Mouse (Mus musculus): ENCODE data around the gene Crybb3.

Gene Crybb3

DNA sequence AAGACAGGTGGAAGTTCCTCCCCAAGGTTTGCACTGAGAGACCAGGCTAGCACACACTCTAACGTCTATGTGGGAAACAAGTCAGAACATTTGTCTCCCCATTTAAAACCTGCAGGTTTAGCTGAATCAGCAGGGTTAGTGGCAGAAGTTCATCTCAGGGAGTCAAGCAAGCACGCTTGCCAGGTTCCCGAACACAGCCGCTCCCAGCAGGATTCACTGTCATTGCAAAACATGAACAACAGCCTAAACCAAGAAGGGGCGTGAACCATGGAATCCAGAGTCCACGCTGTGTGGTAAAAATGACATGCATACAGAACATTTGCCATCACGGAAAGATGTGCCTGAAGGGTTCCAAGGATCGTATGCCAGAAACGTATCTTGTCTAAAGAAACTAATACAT lies 23.7 kb upstream of the Crybb3 start:
- no peak for DNase-seq (ENCODE audit: extremely low read depth, low read depth)

DNA sequence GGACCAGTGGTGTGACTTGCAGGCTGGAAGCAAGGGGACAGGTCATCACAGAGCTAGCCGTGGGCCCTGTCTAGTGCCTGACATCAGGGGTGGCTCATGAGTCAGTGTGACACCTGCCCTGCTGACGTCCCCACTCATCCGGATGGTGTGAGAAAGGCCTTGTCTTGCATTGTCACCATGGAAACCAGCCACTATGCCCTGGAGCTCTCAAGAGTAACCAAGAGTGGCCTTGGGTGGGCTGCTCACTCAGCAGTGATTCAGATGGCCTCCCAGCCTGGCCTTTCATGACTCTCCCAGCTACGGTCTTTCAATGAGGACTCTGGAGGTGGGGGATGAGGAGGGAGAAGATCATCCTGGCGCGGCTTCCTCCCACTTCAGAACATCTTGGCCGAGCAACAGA lies 21.1 kb upstream of the Crybb3 start:
- DNase-seq (ENCODE audit: extremely low read depth, low read depth): no peak

DNA sequence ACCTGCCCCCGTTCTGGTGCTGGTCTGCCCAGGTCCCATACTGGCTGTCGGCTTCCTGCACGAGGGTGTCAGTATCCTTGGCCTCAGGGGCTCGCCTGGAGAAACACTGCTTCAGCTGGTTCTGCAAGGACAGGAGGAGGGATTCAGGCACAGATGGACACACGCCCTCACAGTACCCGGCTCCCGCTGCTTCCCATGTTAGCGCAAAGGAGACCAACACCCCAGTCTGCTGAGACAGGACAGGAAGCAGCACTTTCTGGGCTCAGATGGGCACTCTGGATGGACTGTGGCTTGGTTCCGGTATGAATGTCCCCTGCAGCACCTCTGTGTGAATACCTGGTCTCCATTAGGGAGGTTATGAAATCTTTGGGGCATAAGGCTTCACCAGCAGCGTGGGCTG lies 20.1 kb upstream of the Crybb3 start:
- no peak for DNase-seq (ENCODE audit: extremely low read depth, low read depth)

DNA sequence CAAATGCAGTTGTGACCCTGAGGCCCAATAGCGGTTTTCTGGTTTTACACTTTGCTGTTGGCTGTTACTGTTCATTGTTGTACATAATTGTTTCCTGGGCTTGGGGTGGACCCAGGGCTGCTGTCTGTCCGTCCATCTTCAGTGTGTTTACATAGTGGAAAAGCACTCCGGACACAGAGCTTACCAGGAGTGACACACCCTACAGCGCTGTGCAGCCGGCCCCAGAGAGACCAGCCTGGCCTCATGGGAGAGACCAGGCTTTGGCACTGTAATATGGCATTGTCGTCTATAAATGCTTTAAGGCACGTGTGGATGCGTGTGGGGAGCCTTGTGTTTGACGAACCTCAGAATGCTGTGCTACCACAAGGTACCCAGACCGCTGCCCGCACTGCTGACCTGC lies 19.0 kb upstream of the Crybb3 start:
- DNase-seq (ENCODE audit: extremely low read depth, low read depth): no peak

DNA sequence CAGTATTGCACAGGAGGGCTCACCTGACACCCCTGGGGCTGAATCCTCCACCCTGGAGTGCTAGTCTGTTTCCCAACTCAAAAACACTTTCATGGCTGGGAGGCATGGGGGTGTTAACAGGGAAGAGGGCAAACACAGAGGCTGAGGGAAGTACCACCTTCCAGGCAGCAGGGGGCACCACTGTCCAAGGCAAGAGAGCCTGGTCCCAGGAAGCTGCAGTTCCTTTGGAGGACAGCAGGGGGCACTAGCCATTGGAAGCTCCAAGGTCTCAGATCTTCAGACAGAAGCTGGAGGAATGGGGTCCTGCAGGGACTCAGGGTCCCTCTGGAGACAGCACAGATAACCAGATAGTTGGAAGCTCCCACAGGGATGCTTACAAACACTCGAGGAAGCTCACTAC lies 18.2 kb upstream of the Crybb3 start:
- no peak for DNase-seq (ENCODE audit: extremely low read depth, low read depth)

DNA sequence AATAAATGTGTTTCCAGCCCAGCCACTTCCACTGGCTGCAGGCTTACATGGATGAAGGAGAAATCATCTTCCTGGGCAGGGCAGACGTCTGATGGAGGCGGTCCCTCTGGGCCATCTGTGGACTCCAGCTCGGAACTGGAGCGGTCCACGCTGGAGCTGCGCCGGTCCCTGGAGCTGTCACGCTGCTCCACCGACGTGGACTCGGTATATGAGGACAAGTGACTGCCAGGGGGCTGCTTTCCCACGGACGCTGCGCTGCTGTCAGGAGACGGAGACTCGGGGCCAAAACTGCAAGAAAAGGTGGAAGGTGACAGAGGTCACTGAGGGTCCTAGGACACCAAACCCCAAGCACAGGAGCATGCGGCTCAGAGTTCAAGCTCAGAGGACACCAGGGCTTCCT lies 16.2 kb upstream of the Crybb3 start:
- no peak for DNase-seq (ENCODE audit: extremely low read depth, low read depth)

DNA sequence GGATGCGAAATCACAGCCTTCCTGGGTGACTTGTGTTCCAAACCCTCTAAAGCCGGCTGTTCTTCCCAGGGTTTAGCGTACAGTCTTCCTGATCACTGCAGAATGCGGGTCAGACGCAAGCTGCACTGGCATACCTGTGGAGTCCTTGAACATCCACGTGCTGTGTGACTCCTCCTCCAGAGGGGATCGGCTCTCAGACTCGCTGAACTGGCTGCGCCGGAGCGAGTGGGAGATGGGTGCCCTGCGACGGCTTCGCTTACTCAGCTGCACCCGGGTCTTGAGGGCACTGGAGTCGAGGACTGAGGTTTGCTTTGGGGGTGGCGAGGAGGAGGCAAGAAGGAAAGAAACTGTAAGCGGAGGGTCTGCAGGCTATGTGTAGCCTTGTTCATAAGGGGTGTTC lies 14.1 kb upstream of the Crybb3 start:
- no peak for DNase-seq (ENCODE audit: extremely low read depth, low read depth)

DNA sequence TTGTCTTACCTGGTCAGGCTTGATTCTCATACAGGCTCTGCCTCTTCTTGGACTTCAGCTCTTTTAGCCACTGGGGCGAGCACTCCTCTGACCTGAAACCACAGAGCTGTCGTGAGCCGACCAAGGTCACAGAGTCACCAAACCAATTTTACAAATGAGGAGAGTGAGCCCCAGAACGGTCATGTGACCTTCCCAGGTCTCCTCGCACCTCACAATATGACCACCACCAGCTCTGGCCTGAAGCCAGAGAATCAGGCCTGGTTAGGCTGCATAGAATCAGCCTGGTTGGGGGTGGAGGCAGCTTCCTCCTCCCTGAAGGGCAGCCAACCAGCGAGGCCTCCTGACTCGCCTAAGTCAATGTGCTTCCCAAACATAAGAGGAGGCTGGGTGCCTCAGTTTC lies 11.0 kb upstream of the Crybb3 start:
- DNase-seq (ENCODE audit: extremely low read depth, low read depth): no peak

DNA sequence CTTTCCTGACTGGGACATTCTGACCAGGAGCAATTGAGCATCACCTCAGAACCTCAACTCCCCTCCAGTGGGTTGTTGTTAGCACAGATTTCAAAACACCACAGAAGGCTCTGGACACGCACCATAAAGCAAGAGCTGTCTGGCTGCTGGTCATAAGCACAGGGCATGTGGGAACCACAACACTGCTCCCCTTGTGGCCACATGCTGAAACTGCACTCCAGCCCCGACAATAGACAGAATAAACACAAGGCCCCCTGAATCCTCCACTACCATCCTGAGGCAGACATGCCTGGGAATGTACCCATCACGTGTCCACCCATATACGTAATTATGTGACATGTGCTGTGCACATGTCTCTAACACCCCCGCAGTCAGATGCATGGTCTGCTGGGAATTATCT lies 9.8 kb upstream of the Crybb3 start:
- no peak for DNase-seq (ENCODE audit: extremely low read depth, low read depth)

DNA sequence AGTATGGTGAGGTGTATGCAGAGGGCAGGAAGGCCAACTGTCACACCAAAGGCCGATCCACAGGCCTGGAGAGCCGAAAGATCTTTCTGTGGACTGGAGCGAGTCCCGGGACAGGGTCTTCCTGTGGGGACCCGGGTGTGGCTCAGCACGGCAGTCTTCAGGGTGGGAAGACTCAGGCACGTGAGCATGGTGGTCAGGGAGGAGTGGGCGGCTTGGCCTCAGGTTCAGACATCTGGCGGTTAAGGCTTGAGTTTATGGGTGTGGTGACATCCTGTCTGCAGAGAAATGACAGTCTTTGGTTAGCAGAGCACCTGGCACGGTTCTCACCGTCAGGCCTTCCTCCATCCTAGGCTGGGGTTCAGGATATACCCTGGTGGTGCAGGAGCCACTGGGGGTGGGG lies 9.4 kb upstream of the Crybb3 start:
- no peak for DNase-seq (ENCODE audit: extremely low read depth, low read depth)

DNA sequence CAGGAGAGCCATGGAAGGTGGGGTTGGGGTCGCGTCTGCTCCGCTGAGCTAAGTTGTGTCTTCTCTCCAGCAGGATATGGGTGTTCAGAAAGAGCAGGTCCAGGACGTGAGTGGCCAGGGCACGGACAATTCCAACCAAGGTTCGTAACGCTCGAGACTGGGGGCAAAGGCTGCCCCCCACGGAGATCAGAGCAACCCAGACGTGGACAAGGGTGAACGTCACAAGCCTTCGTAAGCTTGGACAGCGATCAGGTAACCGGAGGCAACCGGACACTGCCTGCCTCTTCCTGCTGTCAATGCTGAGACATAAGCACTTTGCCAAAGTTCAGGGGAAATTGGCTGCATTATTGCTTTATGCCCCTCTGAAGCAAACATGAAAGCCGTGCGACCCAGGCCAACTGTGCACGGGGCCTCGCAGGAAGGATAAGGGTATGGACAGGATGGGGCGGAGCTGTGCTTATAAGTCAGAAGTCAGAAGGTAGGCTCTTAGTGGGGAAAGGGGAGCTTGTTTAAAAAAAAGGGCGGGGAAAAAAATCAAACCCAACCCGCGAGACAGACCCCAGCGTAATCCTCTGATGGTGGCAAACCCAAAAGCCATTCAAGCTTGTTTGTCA lies 8.8 kb upstream of the Crybb3 start:
- DNase-seq (ENCODE audit: extremely low read depth, low read depth): no peak

DNA sequence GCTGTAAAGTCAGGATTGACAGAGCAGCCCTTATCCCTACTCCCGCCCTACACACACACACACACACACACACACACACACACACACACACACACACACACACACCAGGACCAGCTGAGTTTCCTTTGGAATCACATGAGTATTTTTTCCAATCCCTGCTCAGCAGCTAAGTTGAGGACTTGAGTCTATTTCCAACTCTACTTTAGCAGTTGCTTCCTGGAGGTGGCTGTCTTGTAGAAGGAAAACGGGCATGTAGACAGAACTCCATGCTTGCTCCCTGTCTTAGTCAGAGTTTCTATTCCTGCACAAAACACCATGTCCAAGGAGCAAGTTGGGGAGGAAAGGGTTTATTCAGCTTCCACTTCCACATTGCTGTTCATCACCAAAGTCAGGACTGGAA lies 6.1 kb upstream of the Crybb3 start:
- no peak for DNase-seq (ENCODE audit: extremely low read depth, low read depth)

DNA sequence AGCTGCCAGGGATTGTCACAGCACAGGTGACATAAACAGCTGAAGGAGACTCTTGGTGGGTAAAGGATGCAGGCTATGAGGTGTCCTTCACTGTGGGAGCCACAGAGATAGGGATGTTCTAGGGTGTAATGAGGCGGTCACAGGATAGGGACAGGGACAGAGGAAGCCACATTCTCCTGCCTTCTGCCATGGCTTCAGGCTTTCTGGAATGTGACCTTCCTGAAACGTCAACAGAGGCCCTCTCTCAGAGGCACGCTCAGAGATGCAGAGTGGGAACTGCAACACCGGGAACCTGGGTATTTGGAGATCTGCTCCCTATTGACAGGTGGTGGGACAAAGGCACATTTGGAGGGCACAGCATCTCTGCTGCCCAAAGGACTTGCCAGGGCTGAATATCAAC lies 5.6 kb upstream of the Crybb3 start:
- no peak for DNase-seq (ENCODE audit: extremely low read depth, low read depth)

DNA sequence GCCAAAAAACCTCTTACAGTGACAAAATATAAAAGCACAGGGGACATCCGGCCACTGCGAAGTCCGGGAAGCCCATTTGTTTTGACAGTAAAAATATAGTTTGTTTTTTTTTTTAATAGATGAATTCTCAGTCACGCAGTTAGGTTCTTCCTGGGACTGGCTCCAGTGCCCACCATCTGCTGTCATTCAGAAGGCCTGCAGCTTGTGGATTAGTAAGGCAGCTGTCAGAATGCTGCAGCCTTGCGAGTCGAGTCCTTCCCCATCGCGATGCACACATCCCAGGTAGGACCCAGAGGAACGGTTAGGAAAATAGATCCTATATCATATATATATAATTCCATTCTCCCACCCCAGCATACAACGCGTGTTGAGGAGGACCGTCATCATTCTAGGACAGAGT lies 5.1 kb upstream of the Crybb3 start:
- no peak for DNase-seq (ENCODE audit: extremely low read depth, low read depth)

DNA sequence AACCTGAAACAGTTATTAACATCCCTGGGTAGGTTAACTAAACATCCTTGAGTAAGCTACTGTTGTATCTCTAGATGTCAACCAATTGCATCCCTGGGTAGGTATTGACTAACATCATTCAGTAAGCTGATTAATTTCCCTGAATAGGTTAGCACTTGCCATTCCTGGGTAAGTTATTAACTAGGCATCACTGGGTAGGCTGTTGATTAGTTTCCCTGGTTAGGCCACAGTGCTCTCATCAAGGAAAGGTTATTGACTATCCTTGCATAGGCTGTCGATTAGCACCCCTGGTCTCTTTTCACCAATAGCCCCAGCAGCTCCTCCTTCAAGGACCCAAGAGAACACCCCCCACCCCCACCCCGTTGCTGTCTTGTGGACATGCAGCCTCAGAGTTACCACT lies 4.5 kb upstream of the Crybb3 start:
- no peak for DNase-seq (ENCODE audit: extremely low read depth, low read depth)

DNA sequence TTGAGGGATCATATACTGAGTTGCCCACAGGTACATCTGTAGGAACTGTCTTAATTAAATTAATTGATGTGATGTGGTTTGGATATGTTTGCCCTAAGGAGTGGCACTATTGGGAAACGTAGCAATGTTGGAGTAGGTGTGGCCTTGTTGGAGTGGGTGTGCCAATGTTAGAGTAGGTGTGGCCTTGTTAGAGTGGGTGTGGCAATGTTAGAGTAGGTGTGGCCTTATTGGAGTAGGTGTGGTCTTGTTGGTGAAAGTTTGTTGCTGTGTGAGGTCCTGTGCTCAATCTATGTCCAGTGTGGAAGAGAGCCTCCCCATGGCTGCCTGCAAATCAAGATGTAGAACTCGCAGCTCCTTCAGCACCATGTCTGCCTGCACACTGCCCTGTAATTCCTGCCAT lies 2.9 kb upstream of the Crybb3 start:
- DNase-seq (ENCODE audit: extremely low read depth, low read depth): no peak

DNA sequence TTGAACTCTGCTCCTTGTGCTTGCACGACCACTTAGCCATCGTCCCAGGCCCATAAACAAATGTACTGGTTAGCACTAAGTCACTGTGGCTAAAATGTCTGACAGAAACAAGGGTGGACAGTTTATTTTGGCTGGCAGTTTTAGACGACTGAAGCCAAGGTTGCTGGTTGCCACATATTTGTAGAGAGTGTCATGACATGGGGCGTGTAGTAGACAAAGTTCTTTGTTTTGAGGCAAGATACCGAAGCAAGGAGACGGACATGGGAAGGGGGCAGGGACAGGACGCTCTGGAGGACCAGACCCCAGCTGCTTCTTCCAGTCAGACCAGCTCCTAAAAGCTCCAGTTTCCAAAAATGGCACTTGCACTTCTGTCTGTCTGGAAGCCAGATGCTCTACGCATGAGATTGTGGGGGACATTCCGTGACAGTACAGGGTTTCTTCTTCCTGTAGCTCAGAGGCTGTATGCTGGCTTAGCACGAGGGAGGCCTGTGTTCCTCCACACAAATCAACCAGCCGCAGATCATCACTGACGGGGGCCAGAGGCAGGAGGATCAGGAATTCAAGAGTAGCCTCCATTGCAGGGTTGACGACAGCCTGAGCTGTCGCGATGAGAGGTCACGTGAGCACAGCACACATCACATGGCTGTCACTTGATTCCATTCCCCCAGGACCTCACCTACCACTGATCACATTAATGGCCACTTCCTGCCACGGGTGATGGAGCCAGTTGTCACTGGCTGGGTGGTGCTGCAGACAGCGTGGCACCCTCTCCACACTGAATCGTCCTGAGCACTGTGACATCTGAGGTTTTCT lies 1.2 kb upstream of the Crybb3 start:
- no peak for DNase-seq (ENCODE audit: extremely low read depth, low read depth)

DNA sequence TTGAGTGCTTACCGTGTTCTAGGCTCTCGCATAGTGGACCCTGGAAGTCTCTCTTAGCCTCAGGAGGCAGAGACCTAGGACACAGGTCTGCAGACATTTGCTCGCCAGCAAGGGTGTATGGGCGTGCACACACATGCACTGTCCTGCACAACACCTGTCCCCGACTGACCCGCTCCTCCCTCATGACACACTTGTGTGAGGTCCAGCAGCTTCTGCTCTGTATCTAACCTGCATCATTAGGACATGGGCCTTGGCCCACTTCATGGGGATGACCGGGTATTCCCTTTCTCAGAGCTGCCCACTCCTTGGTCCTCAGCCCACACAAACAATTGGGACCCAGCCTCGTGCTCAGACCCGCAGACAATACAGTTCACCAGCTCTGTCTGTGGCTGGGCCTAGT lies 364 bp downstream of the Crybb3 start:
- DNase-seq (ENCODE audit: extremely low read depth, low read depth): no peak

DNA sequence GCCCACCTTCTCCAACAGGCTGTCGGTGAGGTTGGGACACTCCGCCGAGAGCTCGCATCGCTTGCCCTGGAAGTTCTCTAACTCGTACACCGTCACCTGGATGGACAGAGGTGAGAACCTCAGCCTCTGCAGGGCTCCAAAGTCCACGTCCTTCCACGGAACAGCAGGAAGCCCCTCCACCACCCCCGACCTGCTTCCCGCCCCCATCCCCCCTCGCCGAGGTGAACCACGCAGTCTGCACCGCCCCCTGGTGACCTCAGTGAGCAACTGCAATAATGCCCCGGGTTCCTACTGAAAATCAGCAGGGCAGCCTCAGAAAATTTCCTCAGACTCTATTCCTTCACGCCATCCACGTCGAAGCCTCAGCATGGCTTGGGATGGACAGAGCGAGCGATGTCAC lies 1.6 kb downstream of the Crybb3 start:
- DNase-seq (ENCODE audit: extremely low read depth, low read depth): no peak

DNA sequence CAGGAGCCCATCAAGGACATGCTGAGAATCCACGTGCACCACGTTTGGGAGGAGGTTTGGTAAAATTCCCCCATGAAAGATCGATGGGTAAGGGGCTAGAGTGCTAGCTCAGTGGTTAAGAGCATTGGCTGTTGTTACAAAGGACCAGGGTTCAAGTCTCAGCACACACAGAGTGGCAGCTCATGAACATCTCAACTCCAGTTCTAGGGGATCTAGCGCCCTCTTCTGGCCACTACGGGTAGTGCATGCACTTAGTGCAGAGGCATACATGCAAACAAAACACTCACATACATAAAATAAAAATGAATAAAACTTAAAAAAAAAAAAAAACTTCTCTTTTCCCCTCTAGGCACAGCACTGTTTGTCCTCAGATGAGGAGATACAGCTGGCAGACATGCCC lies 2.7 kb downstream of the Crybb3 start:
- DNase-seq (ENCODE audit: extremely low read depth, low read depth): no peak

DNA sequence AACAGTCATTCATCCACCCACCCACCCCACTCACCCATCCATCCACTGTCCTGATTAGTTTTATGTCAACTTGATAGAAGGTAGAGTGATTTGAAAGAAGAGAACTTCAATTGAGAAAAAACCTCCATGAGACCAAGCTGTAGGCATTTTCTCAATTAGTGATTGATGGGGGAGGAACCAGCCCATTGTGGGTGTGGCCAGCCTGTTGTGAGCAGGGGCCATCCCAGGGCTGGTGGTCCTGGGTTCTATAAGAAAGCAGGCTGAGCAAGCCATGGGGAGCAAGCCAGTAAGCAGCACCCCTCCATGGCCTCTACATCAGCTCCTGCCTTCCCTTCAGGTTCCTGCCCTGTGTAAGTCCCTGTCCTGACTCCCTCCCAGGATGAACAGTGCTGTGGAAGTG lies 11.4 kb downstream of the Crybb3 start, which contains the start of gene Crybb2:
Gene Crybb2 (minus strand): TSS at position 101 of the 400 bp plus-strand sequence.
- no peak for DNase-seq (ENCODE audit: extremely low read depth, low read depth)

DNA sequence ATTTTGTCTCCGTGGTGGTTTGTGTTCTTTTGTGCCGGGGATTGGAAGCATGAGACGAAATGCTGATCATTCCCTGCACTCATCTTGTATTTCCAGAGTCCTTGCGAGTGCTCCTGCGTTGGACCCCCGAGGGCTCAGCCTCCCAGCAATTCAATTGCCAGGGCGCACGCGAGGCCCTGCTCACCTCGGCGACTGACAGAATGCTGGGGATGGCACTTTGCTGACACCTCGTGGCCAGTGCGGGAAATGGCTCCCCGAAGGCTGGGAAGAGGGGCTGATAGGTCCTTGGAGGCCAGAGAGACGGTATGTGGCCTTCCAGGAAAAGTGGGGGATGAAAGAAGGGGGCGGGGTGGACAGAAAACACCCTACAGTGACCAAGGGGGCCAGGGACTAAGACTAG lies 27.1 kb downstream of the Crybb3 start:
- no peak for DNase-seq (ENCODE audit: extremely low read depth, low read depth)

DNA sequence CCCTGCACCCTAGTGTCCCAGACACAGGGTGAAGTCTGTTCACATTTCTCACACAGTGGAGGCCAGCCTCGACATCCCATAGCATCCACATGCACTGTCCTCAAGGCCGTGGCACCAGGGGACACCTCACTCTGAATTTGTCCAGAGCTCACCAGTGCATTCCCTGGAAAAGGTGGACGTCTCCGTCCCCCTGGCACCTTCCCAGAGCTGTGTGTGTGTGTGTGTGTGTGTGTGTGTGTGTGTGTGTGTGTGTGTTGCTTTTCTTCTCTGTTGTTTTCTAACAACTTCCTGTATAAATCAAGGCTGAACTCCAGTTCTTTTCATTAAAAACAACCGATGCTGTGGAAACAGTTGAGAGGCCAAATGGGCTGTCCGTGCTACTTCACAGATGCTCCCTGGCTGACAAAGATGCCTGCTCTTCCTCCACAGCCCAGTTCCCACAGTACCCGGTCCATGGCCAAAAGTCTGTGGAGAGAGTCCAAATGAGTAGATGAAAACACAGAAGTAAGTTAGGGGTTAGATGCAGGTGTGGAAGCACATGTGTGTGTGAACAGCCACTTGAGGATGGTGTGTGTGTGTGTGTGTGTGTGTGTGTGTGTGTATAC lies 30.7 kb downstream of the Crybb3 start:
- no peak for DNase-seq (ENCODE audit: extremely low read depth, low read depth)

Measured in MEL-GATA-1-ER (cell line).